Mouse (Mus musculus) erythroblast, embryonic 14.5 days (primary cell): ENCODE data around the gene Tex14.

Experiments used
- GATA1 ChIP-seq: IDR thresholded peaks from 2 replicates; pipeline ENCODE4 v1.6.1; 2012; ENCODE audit warnings: low read length, inconsistent platforms, mixed read lengths
- TAL1 ChIP-seq: IDR thresholded peaks from 3 replicates; pipeline ENCODE4 v1.6.1; 2012; ENCODE audit warnings: low read length, inconsistent platforms, mixed read lengths

GRCm38 (mm10) chr11:87578249-87578962 is 173.5 kb downstream of the Tex14 start:
- TF ChIP-seq TAL1, result no peak
- no peak for TF ChIP-seq GATA1
